Mouse (Mus musculus) MEL (cell line): ENCODE measurements around the gene Fhl4. TPM values are rescaled to one million over a fixed set of nuclear protein-coding genes. Genes with fewer than 3 reads are reported as not detected.

ENCODE experiments used
- DNase-seq: peaks from one replicate; pipeline ENCODE4 v3.0.0; 2011; ENCODE audit warnings: low read depth, low spot score
- H3K27ac ChIP-seq: 2 replicates; pipeline ENCODE4 v1.5.1; 2012; ENCODE audit warnings: low read depth, mild to moderate bottlenecking, control low read depth, low read length, moderate library complexity; ENCODE audit not compliant: control insufficient read depth
- H3K27me3 ChIP-seq, 2 experiments: fragments of 150-350 bp in 1 of 2; sonication (generic) in 1 of 2; 2 replicates each; pipeline ENCODE4 v1.6.1; 2012; ENCODE audit warnings: low read length in 2 of 2, mild to moderate bottlenecking in 2 of 2, improper control_type of control experiment in 1 of 2, moderate library complexity in 1 of 2; ENCODE audit not compliant: insufficient read depth in 2 of 2, control insufficient read depth in 1 of 2
- H3K36me3 ChIP-seq, 2 experiments: 2 replicates each; pipeline ENCODE4 v1.6.1; 2012 to 2014; ENCODE audit warnings: low read length in 2 of 2, improper control_type of control experiment in 1 of 2, inconsistent platforms in 1 of 2, mild to moderate bottlenecking in 1 of 2; ENCODE audit not compliant: insufficient read depth in 2 of 2, control insufficient read depth in 1 of 2
- H3K4me1 ChIP-seq, 2 experiments: fragments of 150-350 bp in 1 of 2; sonication (generic) in 1 of 2; 2 replicates each; pipeline ENCODE4 v1.6.1; 2012; ENCODE audit warnings: low read length in 2 of 2, improper control_type of control experiment in 1 of 2, mild to moderate bottlenecking in 1 of 2; ENCODE audit not compliant: insufficient read depth in 2 of 2, control insufficient read depth in 1 of 2
- H3K4me3 ChIP-seq, 2 experiments: fragments of 150-350 bp in 1 of 2; sonication (generic) in 1 of 2; 2 replicates each; pipeline ENCODE4 v1.5.1; 2012; ENCODE audit warnings: low read depth in 2 of 2, low read length in 2 of 2, mild to moderate bottlenecking in 2 of 2, moderate library complexity in 2 of 2, control low read depth in 1 of 2, improper control_type of control experiment in 1 of 2; ENCODE audit not compliant: control insufficient read depth in 1 of 2, insufficient read depth in 1 of 2
- H3K79me2 ChIP-seq: 2 replicates; pipeline ENCODE4 v1.6.1; 2012; ENCODE audit warnings: mild to moderate bottlenecking, low read length, moderate library complexity; ENCODE audit not compliant: control insufficient read depth, poor library complexity, insufficient read depth
- H3K9ac ChIP-seq: 2 replicates; pipeline ENCODE4 v1.6.1; 2012; ENCODE audit warnings: low read depth, mild to moderate bottlenecking, control low read depth, low read length, moderate library complexity; ENCODE audit not compliant: control insufficient read depth, poor library complexity, severe bottlenecking
- H3K9me3 ChIP-seq: fragments of 150-350 bp; sonication (generic); replicated peaks from 2 replicates; pipeline ENCODE4 v1.6.1; 2012; ENCODE audit warnings: mild to moderate bottlenecking, low read length, improper control_type of control experiment, moderate library complexity; ENCODE audit not compliant: insufficient read depth
- CHD1 ChIP-seq: IDR thresholded peaks from 2 replicates; pipeline ENCODE4 v1.6.1; 2012; ENCODE audit warnings: low read depth, mild to moderate bottlenecking, inconsistent platforms, low read length, improper control_type of control experiment
- CHD2 ChIP-seq: IDR thresholded peaks from 2 replicates; pipeline ENCODE4 v1.6.1; 2011; ENCODE audit warnings: low read length, improper control_type of control experiment
- CTCF ChIP-seq, 3 experiments: IDR thresholded peaks in 2 of 3; conservative IDR thresholded peaks in 1 of 3; 2 replicates each; pipeline ENCODE4 v1.5.1; 2011 to 2012; ENCODE audit warnings: low read length in 3 of 3, low read depth in 2 of 3, mild to moderate bottlenecking in 2 of 3, improper control_type of control experiment in 1 of 3, inconsistent platforms in 1 of 3, mixed read lengths in 1 of 3, moderate library complexity in 1 of 3; ENCODE audit not compliant: control insufficient read depth in 1 of 3, insufficient read depth in 1 of 3, poor library complexity in 1 of 3, severe bottlenecking in 1 of 3
- E2F4 ChIP-seq: IDR thresholded peaks from 2 replicates; pipeline ENCODE4 v1.6.1; 2011; ENCODE audit warnings: low read depth, low read length, improper control_type of control experiment, borderline replicate concordance
- GATA1 ChIP-seq: IDR thresholded peaks from 2 replicates; pipeline ENCODE4 v1.6.1; 2011; ENCODE audit warnings: low read depth, low read length, improper control_type of control experiment
- HCFC1 ChIP-seq: IDR thresholded peaks from 2 replicates; pipeline ENCODE4 v1.6.1; 2012; ENCODE audit warnings: low read depth, mild to moderate bottlenecking, inconsistent platforms, low read length, improper control_type of control experiment, moderate library complexity
- KAT2A ChIP-seq: conservative IDR thresholded peaks from 2 replicates; pipeline ENCODE4 v1.6.1; 2012; ENCODE audit warnings: low read depth, low read length, improper control_type of control experiment, inconsistent platforms
- MXI1 ChIP-seq: IDR thresholded peaks from 2 replicates; pipeline ENCODE4 v1.6.1; 2011; ENCODE audit warnings: mild to moderate bottlenecking, low read depth, low read length, improper control_type of control experiment
- MYB ChIP-seq: IDR thresholded peaks from 2 replicates; pipeline ENCODE4 v1.6.1; 2011; ENCODE audit warnings: mild to moderate bottlenecking, low read depth, low read length, improper control_type of control experiment
- NELFE ChIP-seq: IDR thresholded peaks from 2 replicates; pipeline ENCODE4 v1.6.1; 2011; ENCODE audit warnings: low read depth, low read length, improper control_type of control experiment
- POLR2A ChIP-seq, 2 experiments: IDR thresholded peaks; 2 replicates each; pipeline ENCODE4 v1.6.1; 2011 to 2012; ENCODE audit warnings: low read length in 2 of 2, mild to moderate bottlenecking in 2 of 2, control low read depth in 1 of 2, improper control_type of control experiment in 1 of 2, low read depth in 1 of 2, moderate library complexity in 1 of 2; ENCODE audit not compliant: control insufficient read depth in 1 of 2, insufficient read depth in 1 of 2, poor library complexity in 1 of 2
- POLR2AphosphoS5 ChIP-seq: IDR thresholded peaks from 2 replicates; pipeline ENCODE4 v1.6.1; 2012; ENCODE audit warnings: low read depth, borderline replicate concordance, mild to moderate bottlenecking, inconsistent platforms, low read length, moderate library complexity, mixed read lengths
- RCOR1 ChIP-seq: IDR thresholded peaks from 2 replicates; pipeline ENCODE4 v1.6.1; 2012; ENCODE audit warnings: low read depth, mild to moderate bottlenecking, inconsistent platforms, low read length, improper control_type of control experiment
- SIN3A ChIP-seq: IDR thresholded peaks from 2 replicates; pipeline ENCODE4 v1.6.1; 2012; ENCODE audit warnings: low read length, improper control_type of control experiment, inconsistent platforms
- UBTF ChIP-seq: IDR thresholded peaks from 2 replicates; pipeline ENCODE4 v1.6.1; 2012; ENCODE audit warnings: low read depth, mild to moderate bottlenecking, inconsistent platforms, low read length, improper control_type of control experiment, moderate library complexity, borderline replicate concordance; ENCODE audit not compliant: insufficient read depth
- USF1 ChIP-seq: IDR thresholded peaks from 2 replicates; pipeline ENCODE4 v1.6.1; 2014; ENCODE audit warnings: low read depth, mild to moderate bottlenecking, inconsistent platforms, low read length, improper control_type of control experiment, moderate library complexity
- USF2 ChIP-seq, 2 experiments: IDR thresholded peaks; 2 replicates each; pipeline ENCODE4 v1.6.1; 2011 to 2012; ENCODE audit warnings: improper control_type of control experiment in 2 of 2, low read length in 2 of 2, borderline replicate concordance in 1 of 2, inconsistent platforms in 1 of 2, low read depth in 1 of 2, mild to moderate bottlenecking in 1 of 2; ENCODE audit not compliant: insufficient read depth in 1 of 2
- ZC3H11A ChIP-seq: IDR thresholded peaks from 2 replicates; pipeline ENCODE4 v1.6.1; 2012; ENCODE audit warnings: low read depth, mild to moderate bottlenecking, inconsistent platforms, low read length, improper control_type of control experiment
- ZNF384 ChIP-seq: IDR thresholded peaks from 2 replicates; pipeline ENCODE4 v1.6.1; 2012; ENCODE audit warnings: low read depth, mild to moderate bottlenecking, inconsistent platforms, low read length, improper control_type of control experiment
- polyA plus RNA-seq, 2 experiments: library from polyadenylated mRNA; stranded (reverse) in 1 of 2; unstranded in 1 of 2; fragments of >175 nt in 1 of 2; fragments of >200 nt in 1 of 2; gene quantifications; 2 replicates each; pipeline versions ENCODE4 v1.2.1 to v1.2.4; 2012; ENCODE audit warnings: low replicate concordance in 2 of 2, low read depth in 1 of 2; ENCODE audit not compliant: insufficient read length in 2 of 2, insufficient read depth in 1 of 2, missing spikeins in 1 of 2
- total RNA-seq: library from RNA; depleted of rRNA; stranded (reverse); fragments of 300-350 nt; gene quantifications from 2 replicates; pipeline ENCODE4 v1.2.3, GENCODE M21; 2012

Fhl4 gene
- total and polyA plus RNA-seq, 3 experiments, result 0.63 to 0.69 TPM; not detected in 1

DNA sequence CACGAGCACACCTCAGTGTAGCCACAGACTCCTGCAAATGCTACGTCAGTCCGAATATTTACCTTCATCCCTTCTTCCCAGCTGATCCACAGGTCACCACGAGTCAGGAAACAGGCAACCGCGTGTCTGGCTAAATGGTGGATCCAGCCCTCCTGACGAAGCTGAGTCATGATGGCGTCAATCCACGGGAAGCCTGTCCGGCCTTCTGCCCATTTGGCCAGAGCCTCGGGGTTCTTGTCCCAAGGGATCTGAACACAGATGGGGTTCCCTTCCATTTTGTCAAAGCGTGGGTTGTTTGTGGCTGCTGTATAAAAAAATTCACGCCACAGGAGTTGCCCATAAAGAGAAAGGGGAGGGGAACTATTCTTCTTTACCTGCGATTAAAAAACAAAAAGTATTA is 44.0 kb upstream of the Fhl4 start:
- Histone ChIP-seq H3K4me3 (no peak overlapping the region), H3K27me3 (peaks cover 0 to 3% of the 10 kb centered on the region in 2 experiments), H3K79me2 (no peaks in the 10 kb centered on the region), H3K27ac (no peak overlapping the region), H3K9me3 (no peaks in the 10 kb centered on the region), H3K9ac (no peak overlapping the region), H3K36me3 (no peaks in the 10 kb centered on the region), H3K4me1 (no peaks in the 10 kb centered on the region)
- TF ChIP-seq USF2 (IDR thresholded peaks at IDR 0.05; ENCODE audit: borderline replicate concordance in 1 of 2, insufficient read depth in 1 of 2, low read depth in 1 of 2, low read length in 2 of 2), result no peak
- TF ChIP-seq MXI1, result no peak
- no peak for TF ChIP-seq ZC3H11A
- TF ChIP-seq SIN3A, result no peak
- TF ChIP-seq POLR2AphosphoS5, result no peak
- no peak for TF ChIP-seq UBTF
- no peak for TF ChIP-seq E2F4
- TF ChIP-seq POLR2A (IDR thresholded peaks at IDR 0.05; ENCODE audit: control insufficient read depth in 1 of 2, insufficient read depth in 1 of 2, low read depth in 1 of 2, low read length in 2 of 2, poor library complexity in 1 of 2), result no peak
- TF ChIP-seq NELFE, result no peak
- TF ChIP-seq USF1, result no peak
- TF ChIP-seq GATA1, result no peak
- TF ChIP-seq ZNF384, result no peak
- TF ChIP-seq HCFC1, result no peak
- no peak for TF ChIP-seq MYB
- no peak for DNase-seq

GRCm38 (mm10) chr10:85141465-85141864 is 39.2 kb upstream of the Fhl4 start:
- no peaks in the 10 kb centered on the region for H3K4me1 ChIP-seq
- no peaks in the 10 kb centered on the region for H3K79me2 ChIP-seq
- no peaks in the 10 kb centered on the region for H3K9me3 ChIP-seq
- H3K36me3 ChIP-seq, result no peaks in the 10 kb centered on the region
- H3K9ac ChIP-seq, result no peak overlapping the region
- H3K27me3 ChIP-seq, result peaks cover 0 to 3% of the 10 kb centered on the region in 2 experiments
- TF ChIP-seq CHD1 (no peak), SIN3A (no peak), ZNF384 (no peak), RCOR1 (no peak), CTCF (IDR thresholded peaks at IDR 0.05 in 2 of 3, conservative IDR thresholded peaks at IDR 0.05 in 1 of 3; ENCODE audit: control insufficient read depth in 1 of 3, insufficient read depth in 1 of 3, low read depth in 2 of 3, low read length in 3 of 3, poor library complexity in 1 of 3, severe bottlenecking in 1 of 3) (no peak), CHD2 (no peak), KAT2A (no peak), POLR2A (IDR thresholded peaks at IDR 0.05; ENCODE audit: control insufficient read depth in 1 of 2, insufficient read depth in 1 of 2, low read depth in 1 of 2, low read length in 2 of 2, poor library complexity in 1 of 2) (no peak)
- DNase-seq, result no peak
- no peak overlapping the region for H3K27ac ChIP-seq
- no peak overlapping the region for H3K4me3 ChIP-seq
